ENCODE assay signal across 9 mouse cellular contexts in the genomic region with DNA sequence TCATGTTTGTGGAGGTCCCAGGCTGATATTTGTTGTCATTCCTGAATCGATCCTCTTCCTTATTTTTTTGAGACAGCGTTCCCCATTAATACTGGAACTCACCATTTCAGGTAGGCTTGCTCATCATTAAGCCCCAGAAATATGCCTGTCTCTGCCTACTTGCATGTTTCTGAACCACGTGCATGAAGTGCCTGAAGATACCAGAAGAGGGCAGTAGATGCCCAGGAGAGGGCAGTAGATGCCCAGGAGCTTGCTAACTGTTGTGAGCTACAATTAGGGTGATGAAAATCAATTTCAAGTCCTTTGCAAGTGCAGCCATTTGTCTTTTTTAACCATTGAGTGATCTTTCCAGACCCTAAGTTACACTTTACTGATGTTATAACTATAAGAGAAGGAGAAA.
DNase-seq lines count a peak whose midpoint lies in the region; ATAC-seq lines count a peak whose summit lies in the region.
"Had no signal": no experiment of that assay in that cellular context is flagged by ENCODE, and none has a peak within 500 bp of the region (broad histone marks: within the 10 kb centered on the region; RNA-seq: fewer than 3 reads in every experiment).

No protein-coding gene starts in this region.

- WGBS in heart, embryonic 12.5 days, result 59% methylated on average over 3 of the region's 3 CpGs

- H3K9ac ChIP-seq in heart, embryonic 12.5 days, result no peak overlapping the region

- no peak overlapping the region for H3K27ac ChIP-seq in heart, embryonic 12.5 days (ENCODE audit: poor library complexity, severe bottlenecking)

- no peaks in the 10 kb centered on the region for H3K27me3 ChIP-seq in heart, embryonic 12.5 days (replicated peaks)

- peak; percentile 53 to 59 for DNase-seq in cerebellum, postnatal 10 days
- DNase-seq in cerebellum, postnatal 4 days (ENCODE audit: low spot score in 2 of 2), result no peak
- peak; percentile 10 for DNase-seq in left cerebral cortex, postnatal 4 days
- DNase-seq in left cerebral cortex, postnatal 10 days (ENCODE audit: extremely low spot score in 1 of 2, low spot score in 2 of 2), result no peak
- DNase-seq in R1 (ENCODE audit: low read depth, low spot score), result peak; percentile 73
- DNase-seq in kidney, postnatal 4 days, result peak; percentile 22 to 34
- no peak for DNase-seq in urinary bladder, postnatal 10 days (ENCODE audit: low spot score)
- DNase-seq: lung, adult 2 months had no signal

- ATAC-seq in heart, embryonic 12.5 days (ENCODE audit: insufficient number of reproducible peaks, low FRiP score), result no peak

- intact Hi-C loops in left cerebral cortex, postnatal 4 days (cut with DNase I), result no loop called here
- intact Hi-C loops in left cerebral cortex, postnatal 10 days (cut with DNase I), result no loop called here

- no peaks in the 10 kb centered on the region for H3K36me3 ChIP-seq in heart, embryonic 12.5 days

- H3K4me1 ChIP-seq in heart, embryonic 12.5 days (replicated peaks), result no peaks in the 10 kb centered on the region

- H3K4me3 ChIP-seq in heart, embryonic 12.5 days, result no peak overlapping the region

- H3K4me2 ChIP-seq in heart, embryonic 12.5 days, result no peak overlapping the region

- 0 out of 2 replicates have a peak, but pooled peaks cover 2% of the 10 kb centered on the region for H3K9me3 ChIP-seq in heart, embryonic 12.5 days (replicated peaks)

Comparison
In these comparisons a context has a peak if more than half of its experiments do, and no peak if none do; other contexts are left out.
1. DNase-seq: peak in cerebellum, postnatal 10 days (2 of 2), left cerebral cortex, postnatal 4 days (single experiment), R1 (single experiment) and kidney, postnatal 4 days (2 of 2); none in cerebellum, postnatal 4 days (0 of 2), left cerebral cortex, postnatal 10 days (0 of 2) and urinary bladder, postnatal 10 days (single experiment).